Mouse (Mus musculus) kidney, embryonic 14.5 days (tissue): ENCODE results near the gene Spag9. TPM values are rescaled to one million over a fixed set of nuclear protein-coding genes. Genes with fewer than 3 reads are reported as not detected.

Source experiments
- ATAC-seq: fragments of 200-750 bp; cut with Nextera tagmentation; 2 replicates; pipeline ENCODE4 v1.8.0; 2017; ENCODE audit warnings: moderate number of reproducible peaks, mild to moderate bottlenecking, moderate TSS enrichment, moderate library complexity; ENCODE audit not compliant: low FRiP score, low TSS enrichment
- H3K27ac ChIP-seq: fragments of 300-500 bp; sonication (generic); 2 replicates; pipeline ENCODE4 v1.5.1; 2014; ENCODE audit warnings: low read depth, mild to moderate bottlenecking, low read length, moderate library complexity, mixed read lengths
- H3K27me3 ChIP-seq: fragments of 300-500 bp; sonication (generic); 2 replicates; pipeline ENCODE4 v1.6.1; 2014; ENCODE audit warnings: mild to moderate bottlenecking, low read length; ENCODE audit not compliant: control insufficient read depth, insufficient read depth
- H3K36me3 ChIP-seq: fragments of 300-500 bp; sonication (generic); 2 replicates; pipeline ENCODE4 v1.6.1; 2014; ENCODE audit warnings: low read length, mixed read lengths; ENCODE audit not compliant: control insufficient read depth, insufficient read depth
- H3K4me1 ChIP-seq: fragments of 300-500 bp; sonication (generic); 2 replicates; pipeline ENCODE4 v1.6.1; 2014; ENCODE audit warnings: low read length, mixed read lengths; ENCODE audit not compliant: control insufficient read depth, insufficient read depth
- H3K4me2 ChIP-seq: fragments of 300-500 bp; sonication (generic); replicated peaks from 2 replicates; pipeline ENCODE4 v1.6.1; 2014; ENCODE audit warnings: low read depth, mild to moderate bottlenecking, low read length
- H3K4me3 ChIP-seq: fragments of 300-500 bp; sonication (generic); 2 replicates; pipeline ENCODE4 v1.5.1; 2014; ENCODE audit warnings: mild to moderate bottlenecking, low read length
- H3K9ac ChIP-seq: fragments of 300-500 bp; sonication (generic); 2 replicates; pipeline ENCODE4 v1.6.1; 2014; ENCODE audit warnings: low read depth, mild to moderate bottlenecking, low read length, moderate library complexity
- H3K9me3 ChIP-seq: fragments of 300-500 bp; sonication (generic); 2 replicates; pipeline ENCODE4 v1.6.1; 2016; ENCODE audit warnings: low read length; ENCODE audit not compliant: control insufficient read depth
- WGBS: fragments of 180-500 bp; shearing (Covaris S2); extraction: QIAGEN DNeasy Blood & Tissue Kit; methylation state at CpG from one replicate; pipeline ENCODE4 v1.1.7; 2014; 5-methylcytosine and 5-hydroxymethylcytosine counted together
- polyA plus RNA-seq: library from polyadenylated mRNA; unstranded; fragments of >200 nt; fragmentation: Nextera tagmentation; extraction: Ambion mirVana; gene quantifications from 2 replicates; pipeline ENCODE4 v1.2.1, GENCODE M21; 2014

Spag9 gene
- polyA plus RNA-seq, 1 experiment from 2014 or later, result 55.1 TPM

DNA sequence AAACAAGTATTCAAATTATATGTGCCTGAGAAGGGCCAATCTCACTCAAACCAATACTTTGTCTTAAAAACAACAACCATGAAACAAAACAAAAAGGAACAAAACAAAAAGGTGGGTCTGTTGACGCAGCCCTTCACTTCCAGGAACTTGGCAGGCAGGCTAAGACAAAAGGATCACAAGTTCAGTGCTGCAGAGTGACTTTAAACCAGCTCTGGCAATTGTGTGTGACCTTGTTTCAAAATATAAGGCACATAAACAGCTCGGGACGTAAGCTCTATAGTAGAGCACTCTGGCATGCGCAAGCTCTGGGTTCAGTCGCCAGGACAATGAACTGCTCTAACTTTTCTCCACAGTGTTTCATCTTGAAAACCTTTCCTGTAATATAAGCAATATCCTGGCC, 22.9 kb upstream of the Spag9 start:
- 93% methylated on average over 5 of the region's 5 CpGs for WGBS
- no peak for ATAC-seq

DNA sequence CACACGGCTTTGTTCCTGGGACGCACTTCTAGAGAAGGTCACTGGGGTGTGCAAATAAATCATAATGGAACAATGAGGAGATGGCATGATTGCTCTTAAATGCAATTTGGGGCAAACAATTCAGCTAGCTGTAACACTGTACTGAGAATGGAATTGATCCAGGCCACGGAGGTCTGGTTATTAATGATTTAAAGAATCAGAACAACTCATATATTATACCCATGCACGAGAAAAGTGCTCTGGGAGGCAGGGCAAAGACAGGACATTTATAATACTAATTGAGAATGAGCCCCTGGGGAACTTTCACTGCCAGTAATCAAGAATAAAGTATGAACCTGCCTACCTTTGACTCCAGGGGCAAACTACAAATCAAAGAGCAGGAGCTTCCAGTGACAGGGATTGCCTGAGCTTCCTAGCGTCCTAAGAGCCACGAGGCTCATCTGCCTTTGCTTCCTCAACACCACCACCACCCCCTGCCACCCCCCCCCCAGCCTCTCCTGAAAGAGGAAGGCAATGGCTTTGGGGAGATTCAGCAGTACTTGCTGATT, 16.3 kb upstream of the Spag9 start:
- Histone ChIP-seq H3K9ac (no peak overlapping the region), H3K9me3 (no peaks in the 10 kb centered on the region), H3K27me3 (no peaks in the 10 kb centered on the region), H3K36me3 (no peaks in the 10 kb centered on the region), H3K4me3 (no peak overlapping the region), H3K4me1 (no peaks in the 10 kb centered on the region), H3K4me2 (no peak overlapping the region), H3K27ac (no peak overlapping the region)
- 24% methylated on average over 6 of the region's 6 CpGs for WGBS
- ATAC-seq, result no peak

More for the DNA sequence above, 22.9 kb upstream of the Spag9 start:
- no peaks in the 10 kb centered on the region for H3K36me3 ChIP-seq
- no peak overlapping the region for H3K9ac ChIP-seq
- H3K9me3 ChIP-seq, result no peaks in the 10 kb centered on the region
- H3K27me3 ChIP-seq, result no peaks in the 10 kb centered on the region
- no peak overlapping the region for H3K27ac ChIP-seq
- no peak overlapping the region for H3K4me2 ChIP-seq
- H3K4me1 ChIP-seq, result no peaks in the 10 kb centered on the region; the same call in 1 of the 2 replicates
- H3K4me3 ChIP-seq, result no peak overlapping the region

DNA sequence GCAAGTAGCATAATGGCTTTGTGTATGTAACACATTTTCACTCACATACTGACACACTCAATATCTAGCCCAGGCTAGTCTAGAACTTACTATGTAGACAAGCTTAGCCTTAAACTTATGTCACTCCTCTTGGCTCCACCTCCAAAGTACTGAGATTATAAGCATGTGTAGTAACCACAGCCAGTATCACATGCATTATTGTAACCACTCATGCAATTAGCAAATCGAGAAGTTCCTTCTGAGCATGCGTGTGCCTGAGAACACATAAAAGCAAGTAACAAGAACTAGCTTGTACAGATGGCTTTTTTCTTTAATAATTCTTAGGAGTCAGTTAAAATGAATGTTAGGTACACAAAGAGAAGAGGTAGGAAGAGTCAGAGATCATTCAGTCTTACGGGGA, 11.3 kb upstream of the Spag9 start:
- Histone ChIP-seq H3K9me3 (no peaks in the 10 kb centered on the region), H3K27me3 (no peaks in the 10 kb centered on the region), H3K9ac (no peak overlapping the region), H3K27ac (no peak overlapping the region), H3K4me1 (no peaks in the 10 kb centered on the region), H3K4me3 (no peak overlapping the region), H3K36me3 (no peaks in the 10 kb centered on the region), H3K4me2 (no peak overlapping the region)
- ATAC-seq, result no peak
- WGBS, result 91% methylated on average over 3 of the region's 3 CpGs

DNA sequence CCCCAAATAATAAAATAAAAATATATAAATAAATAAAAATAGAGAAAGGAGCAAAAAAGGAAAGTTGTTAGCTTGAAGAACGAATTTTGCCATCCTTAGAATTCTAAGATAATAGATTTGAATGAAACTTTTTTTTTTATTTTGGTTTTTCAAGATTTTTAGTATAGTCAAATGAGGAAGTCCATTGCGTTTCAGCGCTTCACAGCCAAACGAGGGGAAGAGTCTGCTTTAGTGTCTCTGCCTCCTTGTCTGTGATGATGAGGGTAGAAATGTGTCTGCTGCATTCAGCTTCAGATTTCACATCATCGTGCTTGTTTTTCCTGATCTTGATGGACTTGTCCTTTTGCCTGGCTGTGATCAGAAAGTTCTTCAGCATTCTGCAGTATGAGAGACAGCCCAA, 10.6 kb upstream of the Spag9 start:
- Histone ChIP-seq H3K36me3 (no peaks in the 10 kb centered on the region), H3K4me3 (no peak overlapping the region), H3K27me3 (no peaks in the 10 kb centered on the region), H3K27ac (no peak overlapping the region), H3K9ac (no peak overlapping the region), H3K4me1 (no peaks in the 10 kb centered on the region), H3K4me2 (no peak overlapping the region), H3K9me3 (no peaks in the 10 kb centered on the region)
- WGBS, result 85% methylated on average over 5 of the region's 5 CpGs
- no peak for ATAC-seq

DNA sequence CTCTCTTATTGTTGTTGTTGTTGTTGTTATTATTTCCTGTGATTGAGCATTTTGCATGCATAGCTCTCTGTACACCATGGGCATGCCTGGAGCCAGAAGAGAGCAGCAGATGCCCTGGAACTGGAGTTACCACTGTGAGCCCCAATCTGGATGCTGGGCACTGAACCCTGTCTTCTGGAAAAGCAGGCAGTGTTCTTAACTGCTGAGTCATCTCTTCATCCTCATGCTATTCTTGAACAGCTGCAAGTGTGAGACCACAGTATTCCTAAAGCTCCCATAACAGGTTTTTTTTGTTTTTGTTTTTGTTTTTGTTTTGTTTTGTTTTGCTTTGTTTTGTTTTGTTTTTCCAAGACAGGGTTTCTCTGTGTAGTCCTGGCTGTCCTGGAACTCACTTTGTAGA, 9.6 kb upstream of the Spag9 start:
- Histone ChIP-seq H3K9ac (no peak overlapping the region), H3K4me1 (no peaks in the 10 kb centered on the region), H3K9me3 (no peaks in the 10 kb centered on the region), H3K27ac (no peak overlapping the region), H3K4me2 (no peak overlapping the region), H3K4me3 (no peak overlapping the region), H3K36me3 (no peaks in the 10 kb centered on the region), H3K27me3 (no peaks in the 10 kb centered on the region)
- ATAC-seq, result no peak

DNA sequence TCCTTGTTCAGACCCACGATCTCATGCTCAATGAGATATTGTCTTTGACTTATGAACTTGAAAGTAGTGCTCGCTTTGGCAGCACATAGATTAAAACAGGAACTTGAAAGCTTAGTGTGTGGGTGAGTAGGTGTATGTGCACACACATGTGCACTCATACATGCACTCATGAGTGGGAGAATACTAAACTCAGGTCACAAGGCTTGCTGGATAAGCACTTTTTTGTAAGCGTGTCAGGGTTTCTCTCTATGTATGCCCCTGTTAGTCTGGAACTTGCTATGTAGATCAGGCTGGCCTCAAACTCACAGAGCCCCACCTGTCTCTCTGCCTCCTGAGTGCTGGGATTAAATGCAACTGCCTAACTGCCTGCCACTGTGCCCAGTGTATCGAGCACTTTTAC, 8.9 kb upstream of the Spag9 start:
- Histone ChIP-seq H3K27me3 (no peaks in the 10 kb centered on the region), H3K4me2 (no peak overlapping the region), H3K4me1 (no peaks in the 10 kb centered on the region), H3K4me3 (no peak overlapping the region), H3K9ac (no peak overlapping the region), H3K27ac (no peak overlapping the region), H3K9me3 (no peaks in the 10 kb centered on the region), H3K36me3 (no peaks in the 10 kb centered on the region)
- WGBS, result 82% methylated on average over 4 of the region's 4 CpGs
- ATAC-seq, result no peak

DNA sequence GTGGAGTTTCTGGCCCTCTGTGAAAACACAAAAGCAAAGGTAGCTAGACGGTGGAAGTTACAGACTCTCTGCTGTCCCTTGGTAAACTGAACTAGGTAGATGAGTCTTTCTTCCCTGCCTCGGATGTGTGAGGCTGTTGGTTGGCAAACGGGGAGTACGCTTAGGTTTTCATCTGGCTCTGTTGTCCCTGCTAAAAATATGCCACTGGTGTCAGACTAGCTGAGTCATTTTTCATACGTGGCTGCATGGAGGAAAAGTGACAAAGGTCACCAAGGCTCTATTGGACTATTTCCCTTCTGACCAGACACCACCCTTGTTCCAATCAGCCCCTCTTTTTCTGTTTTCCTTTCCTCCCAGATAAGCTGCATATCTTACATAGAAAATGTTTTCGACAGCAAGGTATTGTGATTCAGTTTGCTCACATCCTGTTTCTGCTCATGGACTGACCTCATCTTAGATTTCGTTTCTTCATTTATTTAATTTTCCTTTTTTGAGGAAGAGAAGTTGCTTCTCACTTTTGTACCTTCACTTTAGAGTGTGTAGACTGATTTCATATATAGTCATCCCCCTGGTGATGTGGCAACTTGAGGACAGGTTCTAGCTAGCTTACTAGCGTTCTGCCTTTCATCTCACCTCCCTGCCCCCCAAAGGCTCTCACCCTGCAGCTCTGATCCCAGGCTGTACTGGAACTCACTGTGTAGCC, 8.1 kb upstream of the Spag9 start:
- Histone ChIP-seq H3K9me3 (no peaks in the 10 kb centered on the region), H3K27ac (peak overlapping the region; percentile 71; the same call in 1 of the 2 replicates), H3K9ac (no peak overlapping the region), H3K27me3 (no peaks in the 10 kb centered on the region), H3K4me2 (no peak overlapping the region), H3K4me1 (no peaks in the 10 kb centered on the region), H3K4me3 (no peak overlapping the region), H3K36me3 (no peaks in the 10 kb centered on the region)
- 63% methylated on average over 8 of the region's 8 CpGs for WGBS
- ATAC-seq, result no peak

DNA sequence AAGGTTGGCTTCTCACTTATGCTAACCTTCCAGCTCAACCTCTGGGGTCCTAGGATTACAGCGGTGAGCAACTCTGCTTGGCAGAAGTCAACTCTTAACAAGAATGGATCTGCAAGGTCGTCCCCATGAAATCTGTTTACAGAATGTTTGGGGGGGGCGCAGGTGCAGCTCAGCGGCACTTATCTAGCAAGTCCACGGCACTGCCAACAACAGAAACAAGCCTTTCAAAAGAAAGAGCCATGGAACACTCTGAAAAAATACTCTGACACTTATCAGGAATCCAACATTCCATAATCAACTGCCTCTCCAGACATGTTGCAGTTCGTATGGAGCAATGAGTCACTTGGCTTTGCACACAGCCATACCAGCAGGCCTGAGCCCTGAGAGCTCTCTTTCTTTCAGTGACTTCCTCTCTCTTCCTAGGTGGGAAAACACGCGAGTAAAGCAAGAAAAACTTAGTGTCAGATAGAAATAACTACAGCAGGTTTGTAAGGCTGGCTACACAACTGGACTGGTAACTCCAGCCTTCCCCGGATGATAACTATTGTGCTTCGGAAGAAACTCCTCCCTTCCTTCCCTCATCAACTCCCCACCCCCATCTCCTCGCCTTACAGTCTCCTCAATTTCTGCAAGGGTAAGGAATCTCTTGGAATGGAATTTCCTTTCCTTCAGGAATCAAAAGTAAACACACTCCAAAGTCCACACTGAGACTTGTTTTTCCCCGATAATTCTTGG, 7.4 kb upstream of the Spag9 start:
- no peaks in the 10 kb centered on the region for H3K4me1 ChIP-seq
- H3K9ac ChIP-seq, result no peak overlapping the region
- H3K36me3 ChIP-seq, result no peaks in the 10 kb centered on the region
- no peak for ATAC-seq
- H3K9me3 ChIP-seq, result no peaks in the 10 kb centered on the region
- no peak overlapping the region for H3K4me3 ChIP-seq
- H3K27me3 ChIP-seq, result no peaks in the 10 kb centered on the region
- no peak overlapping the region for H3K4me2 ChIP-seq
- H3K27ac ChIP-seq, result peak overlapping the region; percentile 71; the same call in 1 of the 2 replicates
- WGBS, result 64% methylated on average over 12 of the region's 12 CpGs

DNA sequence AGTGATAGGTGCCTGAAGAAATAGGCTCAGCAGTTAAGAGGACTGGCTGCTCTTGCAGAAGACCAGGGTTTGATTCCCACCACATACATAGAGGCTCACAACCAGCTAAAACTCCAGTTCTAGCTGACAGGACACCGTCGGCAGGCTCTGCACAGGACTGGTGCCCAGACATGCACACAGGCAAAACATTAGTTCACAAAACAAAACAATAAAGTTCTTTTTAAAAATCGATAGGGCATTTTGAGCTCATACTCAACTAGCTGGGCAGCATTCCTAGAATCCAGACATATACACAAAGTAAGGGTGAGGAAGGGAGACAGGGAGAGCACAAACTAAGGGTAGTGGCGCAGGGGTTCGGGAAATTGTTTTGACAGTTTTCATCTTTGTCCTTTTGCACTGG, 1.4 kb upstream of the Spag9 start:
- peak overlapping the region; percentile 95; the same call in 1 of the 2 replicates for H3K27ac ChIP-seq

More for the DNA sequence above, 1.4 kb upstream of the Spag9 start:
- Histone ChIP-seq H3K9ac (peak overlapping the region; percentile 92; the same call in 1 of the 2 replicates), H3K9me3 (no peaks in the 10 kb centered on the region), H3K27me3 (no peaks in the 10 kb centered on the region), H3K4me3 (peak overlapping the region; percentile 96), H3K4me2 (peak overlapping the region; percentile 78), H3K36me3 (no peaks in the 10 kb centered on the region), H3K4me1 (peaks cover 18% of the 10 kb centered on the region)
- no peak for ATAC-seq
- 60% methylated on average over 5 of the region's 5 CpGs for WGBS
